Mouse (Mus musculus) stomach, postnatal 0 days (tissue): ENCODE data around the gene Tnn. TPM values are rescaled to one million over a fixed set of nuclear protein-coding genes. Genes with fewer than 3 reads are reported as not detected.

ENCODE experiments used
- ATAC-seq: fragments of 200-750 bp; cut with Nextera tagmentation; 2 replicates; pipeline ENCODE4 v1.8.0; 2017; ENCODE audit not compliant: low FRiP score, low TSS enrichment
- DNase-seq: peaks from one replicate; pipeline ENCODE4 v3.0.0-alpha.2; 2016; ENCODE audit warnings: low spot score
- H3K27ac ChIP-seq: fragments of 300-500 bp; sonication (generic); replicated peaks from 2 replicates; pipeline ENCODE4 v1.5.1; 2014; ENCODE audit warnings: mild to moderate bottlenecking, control low read depth
- H3K27me3 ChIP-seq: fragments of 300-500 bp; sonication (generic); 2 replicates; pipeline ENCODE4 v1.6.1; 2014; ENCODE audit warnings: low read length; ENCODE audit not compliant: control insufficient read depth, insufficient read depth
- H3K36me3 ChIP-seq: fragments of 300-500 bp; sonication (generic); 2 replicates; pipeline ENCODE4 v1.6.1; 2014; ENCODE audit warnings: low read length, mixed read lengths; ENCODE audit not compliant: control insufficient read depth, insufficient read depth
- H3K4me1 ChIP-seq: fragments of 300-500 bp; sonication (generic); replicated peaks from 2 replicates; pipeline ENCODE4 v1.6.1; 2014; ENCODE audit warnings: antibody characterized with exemption; ENCODE audit not compliant: control insufficient read depth, insufficient read depth
- H3K4me2 ChIP-seq: fragments of 300-500 bp; sonication (generic); replicated peaks from 2 replicates; pipeline ENCODE4 v1.6.1; 2014; ENCODE audit warnings: low read depth, mild to moderate bottlenecking, control low read depth, moderate library complexity
- H3K4me3 ChIP-seq: fragments of 300-500 bp; sonication (generic); 2 replicates; pipeline ENCODE4 v1.5.1; 2014; ENCODE audit warnings: low read depth, low read length, control low read depth
- H3K9ac ChIP-seq: fragments of 300-500 bp; sonication (generic); 2 replicates; pipeline ENCODE4 v1.6.1; 2014; ENCODE audit warnings: mild to moderate bottlenecking, low read length, control low read depth, mixed read lengths
- H3K9me3 ChIP-seq: fragments of 300-500 bp; sonication (generic); 2 replicates; pipeline ENCODE4 v1.6.1; 2016; ENCODE audit warnings: low read length; ENCODE audit not compliant: control insufficient read depth
- CTCF ChIP-seq: IDR thresholded peaks from 2 replicates; pipeline ENCODE4 v1.5.1; 2016; ENCODE audit warnings: antibody characterized with exemption, low read depth, mild to moderate bottlenecking, moderate library complexity
- EP300 ChIP-seq: optimal IDR thresholded peaks from 2 replicates; pipeline ENCODE3; 2016; ENCODE audit warnings: antibody characterized with exemption
- WGBS: fragments of 180-500 bp; shearing (Covaris S2); extraction: QIAGEN DNeasy Blood & Tissue Kit; methylation state at CpG from one replicate; pipeline ENCODE4 v1.1.7; 2014; 5-methylcytosine and 5-hydroxymethylcytosine counted together
- polyA plus RNA-seq: library from polyadenylated mRNA; unstranded; fragments of >200 nt; fragmentation: Nextera tagmentation; extraction: Ambion mirVana; gene quantifications from 2 replicates; pipeline ENCODE4 v1.2.1, GENCODE M21; 2015

The Tnn gene
- polyA plus RNA-seq, 1 experiment from 2014 or later: 3.7 TPM

DNA sequence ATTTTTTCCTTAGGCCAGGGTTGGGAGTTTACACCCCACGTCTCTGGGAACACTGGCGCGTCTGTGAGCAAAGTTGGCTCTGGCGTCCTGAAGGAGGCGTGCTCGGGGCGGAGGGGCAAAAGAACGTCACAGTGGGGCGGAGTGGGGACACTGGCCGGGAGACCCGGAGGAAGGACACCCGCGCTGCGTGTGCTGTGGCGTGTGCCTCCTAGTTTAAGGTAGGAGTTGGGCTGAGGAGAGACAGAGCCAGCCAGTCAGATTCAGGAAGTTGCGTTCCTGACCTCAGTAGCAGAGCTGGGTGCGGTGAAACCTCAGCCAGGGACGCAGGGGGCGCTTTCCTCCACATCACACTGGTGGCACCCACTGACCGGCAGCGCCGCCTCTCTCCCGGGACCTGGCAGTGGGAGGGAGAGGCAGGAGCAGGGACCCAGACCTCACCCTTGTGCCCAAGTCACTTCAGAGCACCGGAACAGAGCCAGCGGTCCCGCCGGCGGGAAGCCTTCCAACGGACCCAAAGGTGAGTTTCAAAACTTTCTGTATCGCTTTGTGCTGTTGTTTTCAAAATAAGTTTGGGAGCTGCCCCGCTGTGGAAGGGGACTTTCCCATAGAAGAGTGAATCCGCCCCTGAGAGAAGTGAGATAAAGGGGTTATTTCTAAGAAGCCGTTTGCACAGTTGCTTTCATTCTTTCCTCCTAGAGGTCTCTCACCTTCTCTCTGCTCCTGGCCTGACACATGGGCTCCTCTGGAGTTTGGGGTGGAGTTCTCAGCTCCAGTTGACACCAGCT is 109.0 kb downstream of the Tnn start, which contains the start of gene 4930523C07Rik:
4930523C07Rik (plus strand) TSS at position 146 of the 785 bp plus-strand sequence.
- peak within 1 kb of the TSS; percentile 61 for H3K4me3 ChIP-seq
- H3K9ac ChIP-seq: peak within 1 kb of the TSS; percentile 69
- peak within 1 kb of the TSS; percentile 70 for H3K4me2 ChIP-seq
- DNase-seq (peak; percentile 88), ATAC-seq (peak; percentile 91)
- H3K36me3 ChIP-seq: no peaks in the 10 kb centered on the region
- TF ChIP-seq EP300 (no peak), CTCF (peak; percentile 72)
- peaks cover 4% of the 10 kb centered on the region; the same call in 1 of the 2 replicates for H3K4me1 ChIP-seq
- H3K9me3 ChIP-seq: no peaks in the 10 kb centered on the region
- peak within 1 kb of the TSS; percentile 89 for H3K27ac ChIP-seq
- no peaks in the 10 kb centered on the region for H3K27me3 ChIP-seq
- under 1% methylated on average over 33 of the region's 33 CpGs for WGBS

DNA sequence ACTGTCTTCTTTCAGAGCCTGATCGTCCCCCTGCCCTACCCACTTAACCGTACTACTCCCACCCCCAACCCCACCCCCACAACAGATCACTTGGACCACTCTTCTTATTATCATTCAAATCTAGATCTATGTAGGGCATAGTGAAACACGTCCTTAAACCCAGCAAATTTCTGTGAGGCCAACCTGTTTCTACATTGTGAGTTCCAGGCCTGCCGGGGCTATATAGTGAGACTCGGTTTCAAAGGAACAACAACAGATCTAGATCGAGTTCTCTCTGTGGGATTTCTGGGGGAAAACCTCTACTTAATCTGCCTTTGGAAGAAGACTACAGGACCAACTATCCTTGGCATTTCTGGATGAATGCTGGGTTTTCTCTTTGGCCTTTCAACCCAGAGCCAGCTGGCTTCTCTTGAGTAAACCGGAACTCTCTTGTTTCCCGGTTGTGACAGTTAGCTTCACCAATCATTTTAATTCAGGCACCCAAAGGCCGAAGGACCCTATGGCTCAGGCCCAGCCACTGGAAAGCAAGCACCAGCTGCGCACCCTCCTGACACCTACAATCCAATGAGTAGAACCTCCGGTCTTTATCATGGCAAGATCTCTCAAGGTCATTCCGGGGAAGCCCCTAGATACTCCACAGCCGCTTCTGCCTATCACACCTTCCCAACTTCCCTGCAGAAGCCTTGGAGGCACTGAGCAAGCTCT is 110.0 kb downstream of the Tnn start:
- Histone ChIP-seq H3K27ac (peak overlapping the region; percentile 89), H3K9ac (peak overlapping the region; percentile 69; the same call in 1 of the 2 replicates), H3K4me2 (peak overlapping the region; percentile 70), H3K4me3 (no peak overlapping the region), H3K9me3 (no peaks in the 10 kb centered on the region), H3K27me3 (no peaks in the 10 kb centered on the region), H3K36me3 (no peaks in the 10 kb centered on the region), H3K4me1 (peaks cover 4% of the 10 kb centered on the region; the same call in 1 of the 2 replicates)
- WGBS: 77% methylated on average over 13 of the region's 13 CpGs
- TF ChIP-seq EP300 (no peak), CTCF (no peak)
- ATAC-seq (no peak), DNase-seq (no peak)

DNA sequence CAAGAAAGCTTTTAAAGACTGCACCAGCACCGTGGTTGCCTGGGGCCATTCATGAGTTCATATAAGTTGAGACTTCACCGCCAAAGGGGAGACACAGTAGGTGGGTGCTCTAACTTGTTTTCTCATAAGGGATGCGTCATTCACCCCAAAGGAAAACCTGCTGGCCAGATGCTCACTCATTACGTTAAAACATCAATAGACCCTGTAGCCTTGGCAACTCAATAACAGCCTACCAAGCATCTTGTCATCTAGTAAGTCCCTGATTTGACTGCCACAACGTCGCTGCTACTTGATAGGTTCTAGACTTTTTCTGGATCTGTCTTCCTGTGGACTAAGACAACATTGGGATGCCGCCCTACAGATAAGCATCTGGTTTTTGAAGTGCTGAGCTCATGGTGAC is 111.0 kb downstream of the Tnn start:
- Histone ChIP-seq H3K27me3 (no peaks in the 10 kb centered on the region), H3K9me3 (no peaks in the 10 kb centered on the region), H3K36me3 (no peaks in the 10 kb centered on the region), H3K27ac (no peak overlapping the region), H3K4me1 (0 out of 2 replicates have a peak, but pooled peaks cover 4% of the 10 kb centered on the region), H3K9ac (no peak overlapping the region), H3K4me3 (no peak overlapping the region), H3K4me2 (no peak overlapping the region)
- ATAC-seq: no peak
- WGBS: 86% methylated on average over 7 of the region's 7 CpGs
- DNase-seq: no peak
- no peak for TF ChIP-seq CTCF
- TF ChIP-seq EP300: no peak

DNA sequence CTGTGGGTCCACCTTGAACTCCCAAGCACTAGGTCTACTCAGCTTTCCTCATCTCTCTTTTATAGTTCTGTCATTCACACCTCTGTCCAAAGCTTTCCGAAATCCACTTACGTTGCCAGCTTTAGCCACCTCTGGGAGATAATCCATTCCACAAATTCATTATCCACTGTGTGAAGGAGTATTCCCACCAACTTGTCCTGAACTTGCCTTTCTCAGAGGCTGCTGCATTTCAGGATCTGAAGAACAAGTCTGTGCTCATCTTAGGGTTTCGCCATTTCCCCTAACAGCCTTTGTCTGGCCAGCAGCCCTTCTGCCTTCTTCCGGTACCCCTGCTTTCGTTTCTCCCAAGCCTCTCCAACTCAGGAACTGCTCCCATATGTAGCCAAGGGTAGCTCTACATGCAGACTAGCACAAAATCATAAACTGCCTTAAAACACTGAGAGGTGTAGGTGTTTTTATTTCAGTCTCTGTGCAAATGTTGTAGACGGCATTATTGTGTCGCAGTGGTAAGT is 112.1 kb downstream of the Tnn start:
- TF ChIP-seq CTCF (no peak), EP300 (no peak)
- H3K27ac ChIP-seq: no peak overlapping the region
- H3K9me3 ChIP-seq: no peaks in the 10 kb centered on the region
- WGBS: 87% methylated on average over 7 of the region's 7 CpGs
- DNase-seq: no peak
- no peak overlapping the region for H3K9ac ChIP-seq
- no peak overlapping the region for H3K4me3 ChIP-seq
- peaks cover 8% of the 10 kb centered on the region; the same call in 1 of the 2 replicates for H3K4me1 ChIP-seq
- ATAC-seq: no peak
- no peaks in the 10 kb centered on the region for H3K36me3 ChIP-seq
- H3K27me3 ChIP-seq: no peaks in the 10 kb centered on the region
- no peak overlapping the region for H3K4me2 ChIP-seq

DNA sequence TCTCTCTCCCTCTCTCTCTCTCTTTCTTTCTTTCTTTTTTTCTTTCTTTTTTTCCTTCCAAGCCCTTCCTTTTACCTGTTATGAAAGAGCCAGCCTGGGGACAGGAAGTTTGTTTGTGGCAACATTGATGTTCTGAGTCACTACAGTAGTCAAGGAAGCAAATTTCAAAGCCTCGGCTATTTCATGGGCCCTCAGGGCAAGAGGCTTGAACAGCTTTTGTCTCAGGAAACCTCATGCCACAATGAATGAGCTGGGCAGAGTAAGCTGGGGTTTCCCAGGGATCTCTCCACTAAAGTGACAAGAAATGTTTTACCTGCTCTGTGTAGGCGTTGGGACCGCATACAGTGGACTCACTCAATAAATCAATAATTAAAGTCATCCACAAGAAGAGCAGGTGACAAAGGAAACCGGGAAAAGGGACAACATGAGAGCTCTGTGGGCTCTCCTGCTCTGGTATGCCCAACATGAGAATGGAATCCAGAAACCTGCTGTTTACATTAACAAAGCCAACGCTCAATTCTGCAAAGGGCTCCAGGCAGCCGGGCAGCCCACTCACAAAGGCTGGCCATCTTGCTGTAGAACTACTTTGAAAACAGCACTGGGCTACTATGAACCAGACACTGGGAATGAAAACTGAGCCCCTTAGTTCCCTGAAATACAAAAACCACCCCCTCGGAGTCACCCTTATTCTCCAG is 113.3 kb downstream of the Tnn start:
- TF ChIP-seq EP300: no peak
- TF ChIP-seq CTCF: no peak
- no peak overlapping the region for H3K9ac ChIP-seq
- H3K9me3 ChIP-seq: no peaks in the 10 kb centered on the region
- no peaks in the 10 kb centered on the region for H3K27me3 ChIP-seq
- no peak for ATAC-seq
- no peak overlapping the region for H3K4me2 ChIP-seq
- H3K4me1 ChIP-seq: peaks cover 8% of the 10 kb centered on the region; the same call in 1 of the 2 replicates
- 46% methylated on average over 7 of the region's 7 CpGs for WGBS
- DNase-seq: no peak
- H3K36me3 ChIP-seq: no peaks in the 10 kb centered on the region
- no peak overlapping the region for H3K4me3 ChIP-seq
- no peak overlapping the region for H3K27ac ChIP-seq
